Comparison of ENCODE assay signal across 9 mouse cellular contexts in genomic region chr13:51374026-51374807, GRCm38 (mm10). TPM values are rescaled to one million over a fixed set of nuclear protein-coding genes. Genes with fewer than 3 reads are reported as not detected.
DNase-seq lines count a peak whose midpoint lies in the region; ATAC-seq lines count a peak whose summit lies in the region.
"Had no signal": no experiment of that assay in that cellular context is flagged by ENCODE, and none has a peak within 500 bp of the region (broad histone marks: within the 10 kb centered on the region; RNA-seq: fewer than 3 reads in every experiment).

No protein-coding gene starts in this region.

- no peaks in the 10 kb centered on the region for H3K36me3 ChIP-seq in embryonic facial prominence, embryonic 13.5 days
- H3K36me3 ChIP-seq in hindbrain, embryonic 10.5 days, result no peaks in the 10 kb centered on the region
- H3K36me3 ChIP-seq in intestine, embryonic 16.5 days (ENCODE audit: control insufficient read depth, insufficient read depth, low read length), result no peaks in the 10 kb centered on the region
- H3K36me3 ChIP-seq: limb, embryonic 12.5 days had no signal

- H3K4me2 ChIP-seq in embryonic facial prominence, embryonic 13.5 days, result no peak overlapping the region
- H3K4me2 ChIP-seq in intestine, embryonic 16.5 days (ENCODE audit: low read depth, low read length), result no peak overlapping the region
- H3K4me2 ChIP-seq: limb, embryonic 12.5 days had no signal

- no peak for ATAC-seq in embryonic facial prominence, embryonic 13.5 days (ENCODE audit: insufficient number of reproducible peaks, insufficient read depth, low FRiP score, low TSS enrichment, low read depth)
- no peak for ATAC-seq in granulocyte monocyte progenitor cell, adult 5-6 weeks (replicated peaks; ENCODE audit: poor library complexity, severe bottlenecking)
- no peak for ATAC-seq in intestine, embryonic 16.5 days

- 55% methylated on average over 21 of the region's 21 CpGs for WGBS in embryonic facial prominence, embryonic 13.5 days
- WGBS in hindbrain, embryonic 10.5 days, result 85% methylated on average over 21 of the region's 21 CpGs
- 63% methylated on average over 21 of the region's 21 CpGs for WGBS in intestine, embryonic 16.5 days

- H3K9me3 ChIP-seq in embryonic facial prominence, embryonic 13.5 days, result 0 out of 2 replicates have a peak, but pooled peaks cover 4% of the 10 kb centered on the region
- no peaks in the 10 kb centered on the region for H3K9me3 ChIP-seq in hindbrain, embryonic 10.5 days
- H3K9me3 ChIP-seq in intestine, embryonic 16.5 days (ENCODE audit: control insufficient read depth, low read length), result no peaks in the 10 kb centered on the region
- H3K9me3 ChIP-seq: limb, embryonic 12.5 days had no signal

- no peak overlapping the region for H3K4me3 ChIP-seq in embryonic facial prominence, embryonic 13.5 days
- no peak overlapping the region for H3K4me3 ChIP-seq in hindbrain, embryonic 10.5 days
- H3K4me3 ChIP-seq in intestine, embryonic 16.5 days (ENCODE audit: low read length), result no peak overlapping the region
- H3K4me3 ChIP-seq: limb, embryonic 12.5 days had no signal

- DNase-seq in gastrocnemius, adult 18-20 months (ENCODE audit: low spot score), result peak; percentile 66
- no peak for DNase-seq in gastrocnemius, postnatal 10 days
- peak; percentile 20 to 31 for DNase-seq in kidney, postnatal 36 days
- peak; percentile 37 for DNase-seq in lung, postnatal 14 days
- DNase-seq in hindbrain, embryonic 10.5 days (ENCODE audit: low spot score), result no peak

- H3K9ac ChIP-seq in embryonic facial prominence, embryonic 13.5 days, result no peak overlapping the region
- H3K9ac ChIP-seq in intestine, embryonic 16.5 days (ENCODE audit: low read depth, low read length), result no peak overlapping the region
- H3K9ac ChIP-seq: limb, embryonic 12.5 days had no signal

- H3K27me3 ChIP-seq in embryonic facial prominence, embryonic 13.5 days, result no peaks in the 10 kb centered on the region
- no peaks in the 10 kb centered on the region for H3K27me3 ChIP-seq in hindbrain, embryonic 10.5 days (ENCODE audit: insufficient read depth, poor library complexity, severe bottlenecking)
- H3K27me3 ChIP-seq in intestine, embryonic 16.5 days (replicated peaks; ENCODE audit: control insufficient read depth, insufficient read depth, low read length), result no peaks in the 10 kb centered on the region
- H3K27me3 ChIP-seq: limb, embryonic 12.5 days had no signal

- H3K4me1 ChIP-seq in embryonic facial prominence, embryonic 13.5 days, result peaks cover 28% of the 10 kb centered on the region
- peaks cover 14% of the 10 kb centered on the region for H3K4me1 ChIP-seq in hindbrain, embryonic 10.5 days (replicated peaks)
- peaks cover 5% of the 10 kb centered on the region; the same call in 1 of the 2 replicates for H3K4me1 ChIP-seq in intestine, embryonic 16.5 days (ENCODE audit: control insufficient read depth, insufficient read depth, low read length)

- H3K27ac ChIP-seq in embryonic facial prominence, embryonic 13.5 days, result peak overlapping the region; percentile 39
- no peak overlapping the region for H3K27ac ChIP-seq in hindbrain, embryonic 10.5 days
- no peak overlapping the region for H3K27ac ChIP-seq in intestine, embryonic 16.5 days (ENCODE audit: low read length)
- H3K27ac ChIP-seq: limb, embryonic 12.5 days had no signal

RNA-seq across cellular contexts. Expression of gene S1pr3, which starts 34.2 kb away (rescaled TPM):
- 1 to 10 TPM; 3.0 to 4.2 TPM for total RNA-seq in gastrocnemius, adult 18-20 months (2021)
- 10 to 100 TPM; 14.6 to 21.7 TPM for total RNA-seq in gastrocnemius, postnatal 10 days (2021)
- polyA plus RNA-seq in embryonic facial prominence, embryonic 13.5 days (2015; fragmentation: Nextera tagmentation; extraction: Ambion mirVana), result 147 and 152 TPM in 2 replicates
- 48.0 and 50.6 TPM in 2 replicates for polyA plus RNA-seq in hindbrain, embryonic 10.5 days (2016; fragmentation: Nextera tagmentation; extraction: Ambion mirVana)
- total RNA-seq in granulocyte monocyte progenitor cell, adult 5-6 weeks (2014; fragmentation: Nextera tagmentation), result 16.4 and 18.7 TPM in 2 replicates
- 8.9 and 9.8 TPM in 2 replicates for total RNA-seq in granulocyte monocyte progenitor cell, adult 5-6 weeks (2017)
- polyA plus RNA-seq in intestine, embryonic 16.5 days (2015; fragmentation: Nextera tagmentation; extraction: Ambion mirVana), result 38.2 and 41.3 TPM in 2 replicates

Comparison
In these comparisons a context has a peak if more than half of its experiments do, and no peak if none do; other contexts are left out.
1. DNase-seq: peak in gastrocnemius, adult 18-20 months (single experiment), kidney, postnatal 36 days (2 of 2) and lung, postnatal 14 days (single experiment); none in gastrocnemius, postnatal 10 days (single experiment) and hindbrain, embryonic 10.5 days (single experiment).